15 mouse cellular contexts compared by ENCODE assay signal in genomic region chr13:42985806-42986205, GRCm38 (mm10).
DNase-seq lines count a peak whose midpoint lies in the region; ATAC-seq and TF ChIP-seq lines count a peak whose summit lies in the region.
"Had no signal": no experiment of that assay in that cellular context is flagged by ENCODE, and none has a peak within 500 bp of the region (broad histone marks: within the 10 kb centered on the region; RNA-seq: fewer than 3 reads in every experiment).

No protein-coding gene starts in this region.

- peak; percentile 0 for DNase-seq in T-cell, adult 2 months (ENCODE audit: low spot score)
- peak; percentile 37 for DNase-seq in brain, embryonic 14.5 days (ENCODE audit: low read depth)
- peak; percentile 40 to 49 for DNase-seq in thymus, postnatal 10 days (ENCODE audit: low spot score in 2 of 2)
- DNase-seq in thymus, postnatal 4 days = peak; percentile 47
- DNase-seq in cerebellum, adult 11 months = no peak
- DNase-seq: adrenal gland, adult 8-10 months; adrenal gland, postnatal 36 days; cerebellum, adult 11-12 months; cerebellum, adult 9-10 months; cerebellum, postnatal 25 days; forebrain, postnatal 0 days; gastrocnemius, postnatal 14 days; heart, postnatal 36 days had no signal

- no peak for ATAC-seq in megakaryocyte-erythroid progenitor cell, adult 5-6 weeks (replicated peaks; ENCODE audit: low FRiP score, low TSS enrichment, poor library complexity, severe bottlenecking)
- ATAC-seq: forebrain, embryonic 13.5 days; forebrain, postnatal 0 days had no signal

- TF ChIP-seq CTCF in brain, embryonic 14.5 days (IDR thresholded peaks at IDR 0.05; ENCODE audit: borderline replicate concordance, extremely low read depth, insufficient read depth, insufficient read length) = no peak

- TF ChIP-seq POLR2A in brain, embryonic 14.5 days (IDR thresholded peaks at IDR 0.05; ENCODE audit: borderline replicate concordance, extremely low read depth, insufficient read depth, insufficient read length, poor library complexity, severe bottlenecking) = no peak
